Mouse (Mus musculus) macrophage (primary cell): ENCODE data around the gene St6galnac1. TPM values are rescaled to one million over a fixed set of nuclear protein-coding genes. Genes with fewer than 3 reads are reported as not detected.

ENCODE experiments used
- H3K27ac ChIP-seq: fragments of 350-480 bp; formaldehyde crosslinking; 2 replicates; pipeline ENCODE4 v1.9.0; 2021
- H3K36me3 ChIP-seq: fragments of 350-480 bp; formaldehyde crosslinking; 2 replicates; pipeline ENCODE4 v1.9.0; 2021; ENCODE audit errors: inconsistent target
- H3K4me3 ChIP-seq: fragments of 350-480 bp; formaldehyde crosslinking; 2 replicates; pipeline ENCODE4 v1.9.0; 2021; ENCODE audit errors: inconsistent target
- H3K79me2 ChIP-seq: fragments of 350-480 bp; formaldehyde crosslinking; 2 replicates; pipeline ENCODE4 v1.9.0; 2021; ENCODE audit errors: inconsistent target
- WGBS: methylation state at CpG from one replicate; pipeline ENCODE4 v1.1.7; 2026; ENCODE audit warnings: inconsistent platforms; ENCODE audit not compliant: missing documents; 5-methylcytosine and 5-hydroxymethylcytosine counted together
- polyA plus RNA-seq: library from polyadenylated mRNA; stranded (reverse); fragments of 250-400 nt; gene quantifications from 3 replicates; pipeline ENCODE4 v1.2.4, GENCODE M21; 2018; ENCODE audit warnings: inconsistent platforms

St6galnac1 gene
- polyA plus RNA-seq, 1 experiment from 2014 or later, result not detected

DNA sequence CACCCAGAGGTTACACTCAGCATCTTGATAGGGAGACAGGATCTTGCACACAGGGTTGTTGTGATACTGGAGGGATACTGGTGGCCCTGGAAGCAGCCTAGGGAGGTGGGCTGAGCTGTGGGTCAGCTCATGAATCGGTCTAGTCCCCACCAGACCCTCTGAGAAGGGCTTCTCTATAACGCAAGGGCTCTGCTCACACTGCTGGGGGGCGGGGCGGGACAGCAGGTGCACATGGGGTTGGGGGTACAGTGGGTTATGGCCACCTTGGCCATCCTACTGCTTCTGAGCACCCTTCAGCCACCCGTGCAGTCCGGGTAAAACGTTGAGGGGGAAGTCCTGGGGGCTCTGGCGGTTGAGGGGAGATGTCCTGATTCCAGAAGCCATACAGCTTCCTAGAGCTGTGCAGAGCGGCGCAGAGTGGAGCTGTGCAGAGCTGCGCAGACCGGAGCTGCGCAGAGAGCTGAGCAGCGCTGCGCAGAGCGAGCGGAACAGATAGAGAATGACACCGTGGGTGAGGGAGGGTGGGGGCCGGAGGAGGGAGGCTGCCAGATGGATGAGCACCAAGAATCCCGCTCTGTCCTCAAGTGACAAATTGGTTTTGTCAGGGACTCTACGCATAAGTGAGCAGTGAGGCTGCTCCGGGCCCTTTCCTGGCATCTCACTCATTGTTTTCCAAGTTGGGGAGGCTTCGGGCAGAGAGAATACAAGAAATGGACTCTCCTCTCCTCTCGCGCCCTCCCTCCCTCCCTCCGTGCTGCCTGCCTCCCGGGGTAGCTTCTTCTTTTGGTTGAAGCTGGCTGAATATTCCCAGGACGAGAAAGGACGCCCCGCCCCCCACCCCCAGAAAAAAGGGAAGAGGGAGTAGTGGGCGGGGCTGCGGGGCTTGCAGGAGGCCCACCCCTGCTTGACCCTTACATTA, 35.9 kb upstream of the St6galnac1 start:
- no peak overlapping the region for H3K27ac ChIP-seq
- H3K4me3 ChIP-seq, result peak overlapping the region; percentile 6; the same call in 1 of the 2 replicates
- no peaks in the 10 kb centered on the region for H3K36me3 ChIP-seq
- WGBS, result 10% methylated on average over 30 of the region's 32 CpGs
- no peaks in the 10 kb centered on the region for H3K79me2 ChIP-seq

GRCm38 (mm10) chr11:116810528-116810927, 35.2 kb upstream of the St6galnac1 start:
- WGBS, result 92% methylated on average over 10 of the region's 11 CpGs
- H3K4me3 ChIP-seq, result no peak overlapping the region
- no peaks in the 10 kb centered on the region for H3K79me2 ChIP-seq
- no peaks in the 10 kb centered on the region for H3K36me3 ChIP-seq
- no peak overlapping the region for H3K27ac ChIP-seq

DNA sequence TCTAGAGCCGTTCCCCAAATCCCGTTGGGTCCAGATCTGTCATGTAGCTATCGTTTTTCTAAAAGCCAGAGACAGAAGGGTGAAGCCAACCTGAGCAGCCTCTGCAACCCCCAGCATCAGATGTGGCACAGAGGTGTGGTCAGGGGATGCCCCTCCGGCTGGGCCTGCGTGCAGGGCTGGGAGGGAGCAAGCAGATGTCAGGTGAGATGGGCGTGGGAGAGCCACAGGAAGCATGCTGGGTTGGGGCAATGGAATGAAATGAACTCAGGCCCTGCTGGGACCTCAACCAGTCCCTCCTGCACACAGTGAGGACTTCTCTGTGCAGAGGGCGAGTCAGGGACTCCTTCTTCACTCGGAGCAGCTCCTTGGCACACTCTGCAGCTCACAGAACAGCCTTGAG, 34.2 kb upstream of the St6galnac1 start:
- no peak overlapping the region for H3K27ac ChIP-seq
- H3K79me2 ChIP-seq, result no peaks in the 10 kb centered on the region
- 89% methylated on average over 8 of the region's 8 CpGs for WGBS
- H3K4me3 ChIP-seq, result no peak overlapping the region
- no peaks in the 10 kb centered on the region for H3K36me3 ChIP-seq

DNA sequence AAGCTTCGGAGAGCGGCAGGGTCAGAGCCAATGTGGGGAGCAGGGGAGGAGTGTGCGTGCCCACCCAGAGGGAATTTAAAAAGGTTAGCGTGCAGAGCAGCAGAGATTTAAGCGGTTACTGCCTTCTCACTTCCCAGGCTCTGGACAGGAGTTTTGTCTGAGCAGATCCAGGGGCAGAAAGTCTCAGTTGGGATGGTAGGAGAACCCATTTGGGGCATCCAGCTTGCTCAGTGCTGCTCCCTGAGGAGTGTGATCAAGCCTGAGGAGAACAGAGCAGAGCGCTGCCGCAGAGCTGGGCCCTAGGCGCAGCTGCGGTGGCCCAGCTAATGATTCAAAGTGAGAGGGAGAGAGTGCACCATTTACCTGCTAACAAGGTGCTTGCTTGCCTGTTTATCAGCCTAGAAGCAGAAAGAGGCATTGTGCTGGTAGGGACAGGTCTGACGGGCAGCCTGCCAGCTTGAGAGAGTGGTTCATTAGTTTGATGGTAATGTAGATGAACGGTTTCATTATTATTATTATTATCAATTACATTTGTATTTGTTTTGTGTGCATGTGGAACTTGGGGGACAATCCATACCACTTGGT, 33.6 kb upstream of the St6galnac1 start:
- Histone ChIP-seq H3K4me3 (no peak overlapping the region), H3K79me2 (no peaks in the 10 kb centered on the region), H3K27ac (no peak overlapping the region), H3K36me3 (no peaks in the 10 kb centered on the region)
- WGBS, result 93% methylated on average over 10 of the region's 11 CpGs

- no peak overlapping the region for H3K4me3 ChIP-seq
- H3K27ac ChIP-seq, result no peak overlapping the region
- H3K36me3 ChIP-seq, result no peaks in the 10 kb centered on the region
- H3K79me2 ChIP-seq, result no peaks in the 10 kb centered on the region
- 39% methylated on average over 6 of the region's 7 CpGs for WGBS
These were observed 32.8 kb upstream of the St6galnac1 start for GRCm38 (mm10) chr11:116807938-116808606.

DNA sequence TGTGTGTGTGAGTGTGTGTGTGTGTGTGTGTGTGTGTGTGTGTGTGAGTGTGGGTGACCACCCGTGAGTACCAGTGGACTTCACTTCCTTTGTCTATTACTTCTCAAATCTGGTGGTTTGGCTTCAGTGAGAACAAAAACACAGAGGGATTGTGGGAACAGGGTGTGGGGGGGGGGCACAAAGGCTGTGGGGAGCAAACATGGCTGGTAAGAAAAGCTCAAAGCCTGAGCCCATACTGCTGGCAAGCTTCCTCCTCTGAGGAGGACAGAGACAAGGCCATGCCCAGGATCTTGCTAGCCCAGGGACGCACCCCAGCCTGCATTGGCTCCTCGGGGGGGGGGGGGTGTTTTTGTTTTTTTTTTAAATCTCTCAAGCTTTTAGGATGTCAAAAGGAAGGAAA, 32.2 kb upstream of the St6galnac1 start:
- WGBS, result 20% methylated on average over 1 of the region's 3 CpGs
- no peak overlapping the region for H3K27ac ChIP-seq
- no peaks in the 10 kb centered on the region for H3K79me2 ChIP-seq
- no peak overlapping the region for H3K4me3 ChIP-seq
- H3K36me3 ChIP-seq, result no peaks in the 10 kb centered on the region

GRCm38 (mm10) chr11:116807116-116807515, 31.8 kb upstream of the St6galnac1 start:
- Histone ChIP-seq H3K36me3 (no peaks in the 10 kb centered on the region), H3K27ac (no peak overlapping the region), H3K79me2 (no peaks in the 10 kb centered on the region), H3K4me3 (no peak overlapping the region)
- WGBS, result 67% methylated on average over 7 of the region's 7 CpGs

DNA sequence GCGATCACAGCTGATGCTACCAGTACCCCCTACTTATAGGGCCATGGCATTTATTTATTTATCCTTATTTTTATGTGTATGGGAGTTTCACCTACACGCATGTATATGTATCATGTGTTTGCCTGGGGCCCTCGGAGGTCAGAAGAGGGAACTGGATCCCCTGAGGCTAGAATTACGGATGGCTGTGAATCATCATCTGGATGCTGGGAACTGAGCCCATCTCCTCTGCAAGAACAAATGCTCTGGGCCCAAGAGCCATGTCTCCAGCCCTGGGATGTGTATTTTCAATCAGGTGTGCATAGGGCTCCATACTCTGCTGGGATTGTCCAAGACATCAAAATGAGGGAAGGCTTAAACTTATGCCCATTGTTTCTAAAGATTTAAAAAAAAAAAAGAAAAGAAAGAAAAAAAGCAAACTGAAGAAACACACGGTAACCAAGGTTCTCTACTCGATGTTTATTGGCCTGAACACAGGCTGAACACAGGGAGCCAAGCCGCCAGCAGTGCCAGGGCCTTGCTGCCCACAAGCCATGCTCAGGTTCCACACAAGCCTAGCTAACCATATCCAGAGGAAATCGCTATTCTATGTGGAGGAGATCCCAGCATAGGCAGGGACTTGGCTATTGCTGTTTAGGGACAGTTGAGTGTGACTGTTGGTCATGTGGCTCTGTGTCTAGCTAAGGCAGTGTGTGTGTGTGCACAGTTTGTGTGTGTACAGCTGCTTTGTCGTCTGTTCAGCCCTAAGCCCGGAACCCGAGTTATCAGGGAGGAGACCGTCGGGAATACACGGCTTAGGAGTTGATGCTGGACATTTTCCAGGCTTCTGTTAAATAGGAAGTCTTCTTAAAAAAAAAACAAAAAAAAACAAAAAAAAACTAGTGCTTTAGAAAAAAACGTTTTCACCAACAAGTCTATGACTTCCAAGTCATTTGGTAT, 31.1 kb upstream of the St6galnac1 start:
- Histone ChIP-seq H3K79me2 (no peaks in the 10 kb centered on the region), H3K4me3 (no peak overlapping the region), H3K36me3 (no peaks in the 10 kb centered on the region), H3K27ac (no peak overlapping the region)
- 90% methylated on average over 15 of the region's 15 CpGs for WGBS

GRCm38 (mm10) chr11:116802709-116803108, 27.4 kb upstream of the St6galnac1 start:
- no peak overlapping the region for H3K4me3 ChIP-seq
- H3K27ac ChIP-seq, result no peak overlapping the region
- no peaks in the 10 kb centered on the region for H3K79me2 ChIP-seq
- WGBS, result 69% methylated on average over 5 of the region's 5 CpGs
- H3K36me3 ChIP-seq, result no peaks in the 10 kb centered on the region

DNA sequence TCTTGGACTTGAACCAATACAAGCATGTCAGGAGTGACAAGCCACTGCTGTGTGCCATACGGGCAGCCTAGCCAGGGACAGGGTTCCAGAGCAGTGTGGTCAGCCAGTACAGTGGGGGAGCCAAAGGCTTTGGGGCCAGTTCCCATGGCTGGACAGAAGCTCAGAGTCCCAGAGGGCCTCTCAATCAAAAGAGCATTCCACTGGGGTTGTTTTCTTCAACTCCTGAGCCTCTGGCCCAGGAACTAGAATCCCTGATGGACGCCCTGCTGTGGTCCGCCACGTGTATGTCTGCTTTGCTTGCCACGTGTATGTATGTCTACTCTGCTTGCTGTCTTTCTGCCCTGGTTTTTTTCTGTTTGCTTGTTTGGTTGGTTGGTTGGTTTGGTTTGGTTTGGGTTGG, 25.8 kb upstream of the St6galnac1 start:
- WGBS, result 78% methylated on average over 5 of the region's 5 CpGs
- H3K36me3 ChIP-seq, result no peaks in the 10 kb centered on the region
- H3K79me2 ChIP-seq, result no peaks in the 10 kb centered on the region
- H3K4me3 ChIP-seq, result no peak overlapping the region
- H3K27ac ChIP-seq, result no peak overlapping the region

DNA sequence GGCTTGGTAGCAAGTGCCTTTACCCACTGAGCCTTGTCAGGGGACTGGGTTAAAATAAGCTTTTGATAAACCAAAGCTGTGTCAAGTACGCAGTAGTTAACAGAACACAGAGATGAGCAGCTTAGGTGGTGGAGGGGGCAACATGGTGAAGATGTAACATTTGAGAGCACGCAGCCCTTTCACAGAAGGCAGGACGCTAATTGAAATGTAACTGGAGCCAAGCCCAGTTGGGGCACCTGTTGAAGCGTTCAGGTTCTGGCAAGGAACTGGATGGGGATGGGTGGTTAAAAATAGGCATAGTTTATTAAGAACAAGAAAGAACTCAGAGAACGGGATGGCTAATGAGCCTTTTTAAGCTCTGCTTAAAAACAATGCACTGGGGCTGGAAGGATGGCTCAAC, 24.1 kb upstream of the St6galnac1 start:
- 94% methylated on average over 4 of the region's 5 CpGs for WGBS
- Histone ChIP-seq H3K27ac (no peak overlapping the region), H3K36me3 (no peaks in the 10 kb centered on the region), H3K79me2 (no peaks in the 10 kb centered on the region), H3K4me3 (no peak overlapping the region)

- no peak overlapping the region for H3K4me3 ChIP-seq
- WGBS, result 81% methylated on average over 10 of the region's 10 CpGs
- no peak overlapping the region for H3K27ac ChIP-seq
- no peaks in the 10 kb centered on the region for H3K36me3 ChIP-seq
- no peaks in the 10 kb centered on the region for H3K79me2 ChIP-seq
These were observed 8.9 kb upstream of the St6galnac1 start for GRCm38 (mm10) chr11:116784221-116784620.

GRCm38 (mm10) chr11:116782737-116783145, 7.4 kb upstream of the St6galnac1 start:
- Histone ChIP-seq H3K4me3 (peak overlapping the region; percentile 12; the same call in 1 of the 2 replicates), H3K36me3 (no peaks in the 10 kb centered on the region), H3K27ac (no peak overlapping the region), H3K79me2 (no peaks in the 10 kb centered on the region)
- 5% methylated on average over 9 of the region's 9 CpGs for WGBS

GRCm38 (mm10) chr11:116773205-116773604, 2.1 kb downstream of the St6galnac1 start:
- H3K79me2 ChIP-seq, result no peaks in the 10 kb centered on the region
- H3K36me3 ChIP-seq, result no peaks in the 10 kb centered on the region
- WGBS, result 53% methylated on average over 2 of the region's 2 CpGs
- no peak overlapping the region for H3K27ac ChIP-seq
- no peak overlapping the region for H3K4me3 ChIP-seq
